Mouse (Mus musculus): ENCODE data around the gene Spi1.

- no peak for TF ChIP-seq HCFC1 (IDR thresholded peaks at IDR 0.05; ENCODE audit: borderline replicate concordance, insufficient read depth, low read length)
- no peak for TF ChIP-seq ZNF384 (IDR thresholded peaks at IDR 0.05; ENCODE audit: low read depth, low read length)
Measured at GRCm38 (mm10) chr2:91052752-91053151, 29.4 kb upstream of the Spi1 start.

Measured in ES-E14 (cell line).